Mouse (Mus musculus): ENCODE data around the gene Smok3c.
"Not testable (repeated sequence)": the region's sequence is repeated elsewhere in the genome, so short reads cannot be mapped to it uniquely, and the experiment has no call there.

Smok3c gene

GRCm38 (mm10) chr5:138104976-138105375 is 52.0 kb downstream of the Smok3c start:
- DNase-seq (ENCODE audit: low read depth, low spot score), result no peak

GRCm38 (mm10) chr5:138107130-138107529 is 54.1 kb downstream of the Smok3c start:
- no peak for DNase-seq (ENCODE audit: low read depth, low spot score)

DNA sequence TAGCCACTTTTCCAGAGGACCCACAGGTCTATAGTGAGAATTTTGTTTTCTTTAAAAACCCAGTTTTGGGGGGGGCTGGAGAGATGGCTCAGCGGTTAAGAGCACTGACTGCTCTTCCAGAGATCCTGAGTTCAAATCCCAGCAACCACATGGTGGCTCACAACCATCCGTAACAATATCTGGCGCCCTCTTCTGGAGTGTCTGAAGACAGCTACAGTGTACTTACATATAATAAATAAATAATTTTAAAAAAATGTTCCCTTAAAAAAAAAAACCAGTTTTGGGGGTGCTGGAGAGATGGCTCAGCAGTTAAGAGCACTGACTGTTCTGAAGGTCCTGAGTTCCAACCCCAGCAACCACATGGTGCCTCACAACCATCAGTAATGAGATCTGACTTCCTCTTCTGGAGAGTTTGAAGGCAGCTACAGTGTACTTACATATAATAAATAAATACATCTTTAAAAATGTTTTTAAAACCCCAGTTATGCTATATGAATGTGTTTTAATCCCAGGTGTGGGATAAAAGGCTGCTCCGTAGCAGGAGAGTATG is 56.9 kb downstream of the Smok3c start:
- DNase-seq (ENCODE audit: low read depth, low spot score), result not testable (repeated sequence)

Measured in ES-CJ7 (cell line).